Mouse (Mus musculus) olfactory bulb, adult 2 months (tissue): ENCODE data around the gene Osbpl5. TPM values are rescaled to one million over a fixed set of nuclear protein-coding genes. Genes with fewer than 3 reads are reported as not detected.

Experiments used
- H3K27ac ChIP-seq: fragments of 200-500 bp; 2 replicates; pipeline ENCODE4 v1.5.1; 2012; ENCODE audit warnings: low read depth, low read length; ENCODE audit not compliant: insufficient read depth
- H3K4me1 ChIP-seq: fragments of 200-500 bp; 2 replicates; pipeline ENCODE4 v1.6.1; 2012; ENCODE audit warnings: low read length; ENCODE audit not compliant: control insufficient read depth, insufficient read depth
- H3K4me3 ChIP-seq: fragments of 200-500 bp; 2 replicates; pipeline ENCODE4 v1.5.1; 2012; ENCODE audit warnings: mild to moderate bottlenecking, low read depth, low read length, moderate library complexity; ENCODE audit not compliant: insufficient read depth
- CTCF ChIP-seq: fragments of 200-500 bp; IDR thresholded peaks from 2 replicates; pipeline ENCODE4 v1.5.1; 2012; ENCODE audit warnings: low read depth, mild to moderate bottlenecking, low read length, moderate library complexity; ENCODE audit not compliant: insufficient read depth
- POLR2A ChIP-seq: fragments of 200-500 bp; IDR thresholded peaks from 2 replicates; pipeline ENCODE4 v1.6.1; 2012; ENCODE audit warnings: mild to moderate bottlenecking, low read depth, low read length, moderate library complexity; ENCODE audit not compliant: insufficient read depth
- WGBS: fragments of 180-500 bp; shearing (Covaris S2); methylation state at CpG from one replicate; pipeline ENCODE4 v1.1.7; 2018; 5-methylcytosine and 5-hydroxymethylcytosine counted together
- polyA plus RNA-seq: library from polyadenylated mRNA; stranded (reverse); fragments of >200 nt; gene quantifications from 2 replicates; pipeline ENCODE4 v1.2.4, GENCODE M21; 2012; ENCODE audit warnings: low replicate concordance; ENCODE audit not compliant: missing spikeins, insufficient read depth, insufficient read length

The Osbpl5 gene
- polyA plus RNA-seq, 1 experiment: not detected

GRCm38 (mm10) chr7:143717811-143718210 lies 39.0 kb downstream of the Osbpl5 start:
- TF ChIP-seq POLR2A (no peak), CTCF (no peak)
- no peak overlapping the region for H3K4me3 ChIP-seq
- 80% methylated on average over 1 of the region's 1 CpGs for WGBS
- no peak overlapping the region for H3K27ac ChIP-seq
- H3K4me1 ChIP-seq: peaks cover 3% of the 10 kb centered on the region; the same call in 1 of the 2 replicates

GRCm38 (mm10) chr7:143713421-143713820 lies 43.4 kb downstream of the Osbpl5 start:
- no peak overlapping the region for H3K4me3 ChIP-seq
- no peaks in the 10 kb centered on the region for H3K4me1 ChIP-seq
- H3K27ac ChIP-seq: no peak overlapping the region
- WGBS: 86% methylated on average over 4 of the region's 4 CpGs
- TF ChIP-seq CTCF (no peak), POLR2A (no peak)

- Histone ChIP-seq H3K27ac (no peak overlapping the region), H3K4me3 (no peak overlapping the region), H3K4me1 (no peaks in the 10 kb centered on the region)
- WGBS: 73% methylated on average over 8 of the region's 8 CpGs
- TF ChIP-seq CTCF (no peak), POLR2A (no peak)
Measured at GRCm38 (mm10) chr7:143712771-143713348, 43.9 kb downstream of the Osbpl5 start.

- WGBS: 81% methylated on average over 4 of the region's 4 CpGs
- no peak overlapping the region for H3K27ac ChIP-seq
- no peaks in the 10 kb centered on the region for H3K4me1 ChIP-seq
- H3K4me3 ChIP-seq: no peak overlapping the region
- TF ChIP-seq CTCF: no peak
- TF ChIP-seq POLR2A: no peak
Measured at GRCm38 (mm10) chr7:143712023-143712422, 44.8 kb downstream of the Osbpl5 start.

GRCm38 (mm10) chr7:143711381-143711780 lies 45.4 kb downstream of the Osbpl5 start:
- Histone ChIP-seq H3K4me1 (no peaks in the 10 kb centered on the region), H3K27ac (no peak overlapping the region), H3K4me3 (no peak overlapping the region)
- TF ChIP-seq POLR2A: no peak
- TF ChIP-seq CTCF: no peak
- 91% methylated on average over 7 of the region's 7 CpGs for WGBS

GRCm38 (mm10) chr7:143709395-143709794 lies 47.4 kb downstream of the Osbpl5 start:
- Histone ChIP-seq H3K4me3 (no peak overlapping the region), H3K4me1 (no peaks in the 10 kb centered on the region), H3K27ac (no peak overlapping the region)
- TF ChIP-seq CTCF (no peak), POLR2A (no peak)
- WGBS: 91% methylated on average over 7 of the region's 7 CpGs

- Histone ChIP-seq H3K4me3 (no peak overlapping the region), H3K27ac (no peak overlapping the region), H3K4me1 (no peaks in the 10 kb centered on the region)
- TF ChIP-seq CTCF (peak; percentile 58), POLR2A (no peak)
- 40% methylated on average over 7 of the region's 7 CpGs for WGBS
Measured at GRCm38 (mm10) chr7:143706697-143707438, 49.9 kb downstream of the Osbpl5 start.

- 69% methylated on average over 2 of the region's 2 CpGs for WGBS
- Histone ChIP-seq H3K27ac (no peak overlapping the region), H3K4me3 (no peak overlapping the region), H3K4me1 (peaks cover 7% of the 10 kb centered on the region; the same call in 1 of the 2 replicates)
- TF ChIP-seq POLR2A: no peak
- no peak for TF ChIP-seq CTCF
Measured at GRCm38 (mm10) chr7:143696140-143696539, 60.6 kb downstream of the Osbpl5 start.

GRCm38 (mm10) chr7:143694550-143694949 lies 62.2 kb downstream of the Osbpl5 start:
- TF ChIP-seq CTCF (no peak), POLR2A (no peak)
- WGBS: 94% methylated on average over 7 of the region's 7 CpGs
- Histone ChIP-seq H3K27ac (no peak overlapping the region), H3K4me3 (no peak overlapping the region), H3K4me1 (peaks cover 9% of the 10 kb centered on the region; the same call in 1 of the 2 replicates)
